Mouse (Mus musculus) heart, embryonic 10.5 days (tissue): ENCODE measurements around the gene Gm20388. TPM values are rescaled to one million over a fixed set of nuclear protein-coding genes. Genes with fewer than 3 reads are reported as not detected.

ENCODE experiments used
- DNase-seq: peaks from one replicate; pipeline ENCODE4 v3.0.0-alpha.2; 2017; ENCODE audit warnings: low spot score
- H3K27ac ChIP-seq: fragments of 300-500 bp; sonication (generic); 2 replicates; pipeline ENCODE4 v1.5.1; 2016; ENCODE audit warnings: mild to moderate bottlenecking
- H3K27me3 ChIP-seq: fragments of 300-500 bp; sonication (generic); 2 replicates; pipeline ENCODE4 v1.6.1; 2016; ENCODE audit warnings: mild to moderate bottlenecking; ENCODE audit not compliant: poor library complexity, insufficient read depth, severe bottlenecking
- H3K36me3 ChIP-seq: fragments of 300-500 bp; sonication (generic); 2 replicates; pipeline ENCODE4 v1.6.1; 2016; ENCODE audit warnings: mild to moderate bottlenecking, moderate library complexity
- H3K4me1 ChIP-seq: fragments of 300-500 bp; sonication (generic); 2 replicates; pipeline ENCODE4 v1.6.1; 2016; ENCODE audit warnings: mild to moderate bottlenecking
- H3K4me3 ChIP-seq: fragments of 300-500 bp; sonication (generic); 2 replicates; pipeline ENCODE4 v1.5.1; 2016; ENCODE audit warnings: mild to moderate bottlenecking, moderate library complexity
- H3K9me3 ChIP-seq: fragments of 300-500 bp; sonication (generic); 2 replicates; pipeline ENCODE4 v1.6.1; 2016; ENCODE audit warnings: mild to moderate bottlenecking, moderate library complexity
- WGBS: fragments of 180-500 bp; shearing (Covaris S2); methylation state at CpG from one replicate; pipeline ENCODE4 v1.1.7; 2016; 5-methylcytosine and 5-hydroxymethylcytosine counted together
- polyA plus RNA-seq: library from polyadenylated mRNA; unstranded; fragments of >200 nt; fragmentation: Nextera tagmentation; extraction: Ambion mirVana; gene quantifications from 2 replicates; pipeline ENCODE4 v1.2.1, GENCODE M21; 2016

Gene Gm20388
- polyA plus RNA-seq, 1 experiment from 2014 or later = 4.5 TPM

- no peaks in the 10 kb centered on the region for H3K27me3 ChIP-seq
These were observed 2517.0 kb downstream of the Gm20388 start for GRCm38 (mm10) chr8:122427607-122428006.

GRCm38 (mm10) chr8:122428163-122428562 lies 2517.5 kb downstream of the Gm20388 start:
- Histone ChIP-seq H3K36me3 (peaks cover 39% of the 10 kb centered on the region), H3K4me1 (peaks cover 46% of the 10 kb centered on the region), H3K27ac (no peak overlapping the region), H3K9me3 (no peaks in the 10 kb centered on the region), H3K4me3 (no peak overlapping the region), H3K27me3 (no peaks in the 10 kb centered on the region)
- 86% methylated on average over 9 of the region's 9 CpGs for WGBS
- no peak for DNase-seq

More at GRCm38 (mm10) chr8:122427607-122428006, 2517.0 kb downstream of the Gm20388 start:
- Histone ChIP-seq H3K27ac (no peak overlapping the region), H3K4me3 (no peak overlapping the region), H3K36me3 (peaks cover 41% of the 10 kb centered on the region), H3K9me3 (no peaks in the 10 kb centered on the region), H3K4me1 (peaks cover 41% of the 10 kb centered on the region)
- DNase-seq = no peak
- 84% methylated on average over 7 of the region's 7 CpGs for WGBS

DNA sequence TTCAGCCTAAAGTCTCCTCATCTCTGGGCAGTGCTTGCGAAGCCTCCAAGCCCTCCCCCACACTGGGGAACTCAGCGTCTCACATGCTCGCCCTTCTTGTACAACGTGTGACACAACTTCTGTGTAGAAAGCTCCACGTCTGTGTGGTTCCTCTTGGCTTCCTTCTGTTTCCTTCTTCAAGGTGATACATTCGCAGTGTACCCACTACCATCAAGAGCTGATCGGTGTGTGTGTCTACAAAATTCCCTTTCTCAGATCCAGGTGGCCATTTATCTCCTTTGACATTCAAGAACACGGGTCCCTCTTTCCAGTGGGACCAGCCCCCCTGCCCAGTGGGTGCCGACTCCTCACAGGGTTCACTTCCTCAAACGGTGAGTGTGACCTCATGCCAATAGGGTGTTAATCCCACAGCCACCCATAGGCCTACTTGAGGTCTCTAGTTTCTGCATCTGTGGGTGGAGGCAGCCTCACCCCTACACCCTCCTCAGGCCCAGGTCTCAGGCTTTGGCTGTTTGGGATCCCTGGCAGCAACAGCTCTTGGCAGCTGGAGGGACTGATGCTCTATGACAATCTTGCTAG lies 2519.5 kb downstream of the Gm20388 start:
- no peak for DNase-seq
- Histone ChIP-seq H3K9me3 (no peaks in the 10 kb centered on the region), H3K4me3 (no peak overlapping the region), H3K27me3 (no peaks in the 10 kb centered on the region), H3K27ac (no peak overlapping the region), H3K36me3 (peaks cover 44% of the 10 kb centered on the region), H3K4me1 (peaks cover 40% of the 10 kb centered on the region)
- 78% methylated on average over 10 of the region's 10 CpGs for WGBS

- WGBS = 81% methylated on average over 3 of the region's 3 CpGs
- no peak overlapping the region for H3K27ac ChIP-seq
These were observed 2520.0 kb downstream of the Gm20388 start for GRCm38 (mm10) chr8:122430646-122431045.

DNA sequence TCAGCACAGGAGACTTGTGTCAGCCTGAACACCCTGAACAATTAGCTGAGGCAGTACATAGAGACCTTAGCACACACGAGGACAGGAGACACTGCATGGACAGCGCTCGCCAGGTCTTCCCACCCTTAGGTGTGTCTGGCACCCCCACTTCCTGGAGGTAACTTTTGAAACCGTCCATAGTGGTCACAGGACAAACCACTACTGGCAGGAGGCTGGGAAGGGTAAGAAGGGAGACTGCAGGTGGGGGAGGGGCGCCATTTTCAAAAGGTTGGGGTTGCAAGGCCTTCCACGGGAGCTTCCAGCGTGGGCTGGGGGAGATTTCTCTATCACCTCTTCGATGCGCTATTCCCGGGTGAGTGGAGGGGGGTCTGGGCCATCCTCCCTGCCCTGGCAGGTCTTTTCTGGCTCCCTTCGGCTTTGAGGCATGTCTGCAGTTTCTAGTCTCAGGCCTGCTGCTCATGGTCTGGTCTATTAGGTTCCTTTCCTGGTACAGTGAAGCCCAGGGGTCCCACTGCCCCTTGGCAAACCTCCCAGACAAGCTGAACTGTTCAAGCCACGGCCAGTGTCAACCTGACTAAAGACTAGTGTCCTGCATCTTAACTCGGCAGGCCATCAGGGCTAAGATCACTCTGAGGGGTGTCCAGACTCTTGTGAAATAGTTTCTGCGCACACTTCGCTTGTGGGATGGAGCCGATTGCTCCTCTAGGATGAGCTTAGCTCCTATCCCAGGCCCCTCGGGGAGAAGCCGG lies 2521.2 kb downstream of the Gm20388 start:
- Histone ChIP-seq H3K27ac (peak overlapping the region; percentile 91), H3K27me3 (no peaks in the 10 kb centered on the region), H3K4me3 (peak overlapping the region; percentile 71), H3K36me3 (peaks cover 49% of the 10 kb centered on the region), H3K4me1 (peaks cover 40% of the 10 kb centered on the region), H3K9me3 (no peaks in the 10 kb centered on the region)
- no peak for DNase-seq
- 37% methylated on average over 18 of the region's 18 CpGs for WGBS

More at GRCm38 (mm10) chr8:122430646-122431045, 2520.0 kb downstream of the Gm20388 start:
- H3K4me1 ChIP-seq = peaks cover 40% of the 10 kb centered on the region
- H3K4me3 ChIP-seq = no peak overlapping the region
- no peak for DNase-seq
- H3K36me3 ChIP-seq = peaks cover 45% of the 10 kb centered on the region
- no peaks in the 10 kb centered on the region for H3K9me3 ChIP-seq
- no peaks in the 10 kb centered on the region for H3K27me3 ChIP-seq

- H3K9me3 ChIP-seq = no peaks in the 10 kb centered on the region
- peak within 1 kb of the TSS; percentile 71 for H3K4me3 ChIP-seq
- WGBS = 4% methylated on average over 45 of the region's 45 CpGs
- H3K27me3 ChIP-seq = no peaks in the 10 kb centered on the region
- peaks cover 43% of the 10 kb centered on the region for H3K4me1 ChIP-seq
- H3K36me3 ChIP-seq = peaks cover 49% of the 10 kb centered on the region
- H3K27ac ChIP-seq = peak within 1 kb of the TSS; percentile 91
- DNase-seq = peak; percentile 84
These were observed 2522.0 kb downstream of the Gm20388 start, which contains the start of gene Cyba for GRCm38 (mm10) chr8:122432443-122433268. Gene Cyba, minus strand, starts transcription at chr8:122432930.

- peak overlapping the region; percentile 91 for H3K27ac ChIP-seq
- peaks cover 50% of the 10 kb centered on the region for H3K4me1 ChIP-seq
- peaks cover 55% of the 10 kb centered on the region for H3K36me3 ChIP-seq
- WGBS = 65% methylated on average over 11 of the region's 11 CpGs
- no peaks in the 10 kb centered on the region for H3K9me3 ChIP-seq
- no peak for DNase-seq
- H3K27me3 ChIP-seq = no peaks in the 10 kb centered on the region
- peak overlapping the region; percentile 71 for H3K4me3 ChIP-seq
These were observed 2522.7 kb downstream of the Gm20388 start for GRCm38 (mm10) chr8:122433269-122433905.

DNA sequence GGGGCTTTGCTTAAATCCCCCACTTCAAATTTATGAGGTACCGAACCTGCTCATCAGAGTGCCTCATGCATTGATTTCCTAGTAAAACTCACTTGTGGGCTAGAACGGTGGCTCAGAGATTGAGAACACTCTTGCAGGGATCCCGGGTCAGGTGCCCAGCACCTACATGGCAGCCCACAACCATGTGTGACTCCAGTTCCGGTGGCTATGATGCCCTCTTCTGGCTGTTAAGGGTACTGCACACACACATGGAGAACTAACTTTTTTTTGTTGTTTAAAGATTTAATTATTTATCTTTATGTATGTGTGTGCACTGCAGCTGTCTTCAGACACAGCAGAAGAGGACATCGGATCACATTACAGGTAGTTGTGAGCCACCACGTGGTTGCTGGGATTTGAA lies 2524.7 kb downstream of the Gm20388 start:
- DNase-seq = no peak
- Histone ChIP-seq H3K36me3 (peaks cover 67% of the 10 kb centered on the region), H3K4me1 (peaks cover 49% of the 10 kb centered on the region), H3K9me3 (no peaks in the 10 kb centered on the region), H3K27me3 (no peaks in the 10 kb centered on the region), H3K4me3 (no peak overlapping the region), H3K27ac (no peak overlapping the region)
- WGBS = 88% methylated on average over 6 of the region's 6 CpGs

GRCm38 (mm10) chr8:122436146-122436545 lies 2525.5 kb downstream of the Gm20388 start:
- Histone ChIP-seq H3K27ac (no peak overlapping the region), H3K27me3 (no peaks in the 10 kb centered on the region), H3K36me3 (peaks cover 65% of the 10 kb centered on the region), H3K4me1 (peaks cover 44% of the 10 kb centered on the region), H3K9me3 (no peaks in the 10 kb centered on the region), H3K4me3 (no peak overlapping the region)
- WGBS = 94% methylated on average over 9 of the region's 9 CpGs
- no peak for DNase-seq

DNA sequence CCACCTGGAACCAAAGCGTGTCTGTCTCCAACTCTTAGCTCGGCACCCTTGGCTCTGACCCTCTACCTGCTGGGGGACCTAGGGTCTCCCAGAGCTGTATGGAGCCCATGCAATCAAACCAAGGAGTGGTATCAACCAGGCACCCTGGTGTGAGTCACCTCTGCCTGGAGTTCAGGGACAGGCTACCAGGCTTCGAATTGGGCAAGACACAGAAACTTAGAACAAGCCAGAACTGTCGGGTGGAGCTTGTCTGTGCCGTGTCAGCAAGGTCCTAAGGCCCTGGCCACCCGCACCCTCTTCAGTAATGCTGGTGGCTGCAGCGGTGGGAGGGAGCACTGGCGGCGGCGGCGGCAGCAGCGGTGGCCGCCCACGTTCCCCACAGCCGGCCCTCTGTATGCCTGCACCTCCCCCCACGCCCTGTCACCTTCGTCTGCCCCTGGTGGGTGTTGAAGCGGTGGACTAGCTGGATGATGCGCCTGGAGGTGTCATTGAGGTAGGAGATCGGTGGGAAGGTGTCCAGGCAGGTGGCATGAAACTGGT lies 2526.0 kb downstream of the Gm20388 start:
- 79% methylated on average over 20 of the region's 20 CpGs for WGBS

DNA sequence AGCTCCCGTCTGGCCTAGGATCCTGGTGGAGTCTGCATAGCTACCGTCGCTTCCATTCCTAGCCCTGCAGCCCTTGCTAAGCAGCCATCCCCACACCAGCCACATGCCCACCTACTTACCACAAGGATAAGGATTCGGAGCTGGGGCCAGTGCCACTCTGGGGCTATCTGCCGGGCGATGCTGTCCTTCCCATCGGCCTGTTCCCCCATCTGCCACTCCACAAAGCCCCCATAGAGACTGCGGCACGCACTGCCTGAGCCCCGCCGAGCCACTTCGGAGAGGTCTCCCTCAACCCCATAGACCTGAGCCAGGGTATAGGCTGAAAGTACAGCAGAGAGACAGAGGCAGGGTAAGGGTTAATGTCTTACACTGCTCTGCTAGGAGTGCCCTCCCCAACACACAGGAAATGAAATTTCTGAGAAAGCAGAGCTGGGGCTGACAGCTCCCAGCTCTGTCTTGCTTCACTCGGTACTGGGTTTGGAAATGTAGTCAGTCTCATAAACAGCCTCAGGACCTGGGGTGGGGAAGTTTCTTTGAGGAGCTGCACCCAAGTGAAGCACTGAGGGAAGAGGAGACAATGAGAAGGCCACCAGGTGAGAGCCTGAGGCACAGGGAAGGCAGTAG lies 2527.2 kb downstream of the Gm20388 start:
- no peak overlapping the region for H3K4me3 ChIP-seq
- peaks cover 33% of the 10 kb centered on the region for H3K4me1 ChIP-seq
- peak overlapping the region; percentile 17; the same call in 1 of the 2 replicates for H3K27ac ChIP-seq
- peaks cover 65% of the 10 kb centered on the region for H3K36me3 ChIP-seq
- 90% methylated on average over 13 of the region's 13 CpGs for WGBS
- no peaks in the 10 kb centered on the region for H3K9me3 ChIP-seq
- no peaks in the 10 kb centered on the region for H3K27me3 ChIP-seq
- no peak for DNase-seq

More for the DNA sequence above, 2526.0 kb downstream of the Gm20388 start:
- H3K27ac ChIP-seq = no peak overlapping the region
- peaks cover 65% of the 10 kb centered on the region for H3K36me3 ChIP-seq
- no peaks in the 10 kb centered on the region for H3K27me3 ChIP-seq
- peaks cover 38% of the 10 kb centered on the region for H3K4me1 ChIP-seq
- H3K9me3 ChIP-seq = no peaks in the 10 kb centered on the region
- DNase-seq = no peak
- no peak overlapping the region; the same call in 1 of the 2 replicates for H3K4me3 ChIP-seq

GRCm38 (mm10) chr8:122439336-122439735 lies 2528.7 kb downstream of the Gm20388 start:
- H3K36me3 ChIP-seq = peaks cover 56% of the 10 kb centered on the region
- no peaks in the 10 kb centered on the region for H3K9me3 ChIP-seq
- no peak overlapping the region for H3K27ac ChIP-seq
- WGBS = 89% methylated on average over 16 of the region's 16 CpGs
- DNase-seq = no peak
- H3K4me1 ChIP-seq = peaks cover 29% of the 10 kb centered on the region
- H3K4me3 ChIP-seq = no peak overlapping the region
- H3K27me3 ChIP-seq = no peaks in the 10 kb centered on the region
